Mouse (Mus musculus) myocyte (in vitro differentiated cells): ENCODE data around the gene Cdh3.

Source experiments
- CEBPB ChIP-seq: IDR thresholded peaks from 2 replicates; pipeline ENCODE4 v1.6.1; 2011; ENCODE audit warnings: mild to moderate bottlenecking, moderate library complexity; ENCODE audit not compliant: poor library complexity, insufficient read depth, severe bottlenecking
- E2F4 ChIP-seq: IDR thresholded peaks from one replicate; pipeline ENCODE4 v1.6.1; 2011; ENCODE audit warnings: mild to moderate bottlenecking, control low read depth, moderate library complexity; ENCODE audit not compliant: insufficient read depth
- MAX ChIP-seq: IDR thresholded peaks from one replicate; pipeline ENCODE4 v1.6.1; 2011; ENCODE audit warnings: low read depth, mild to moderate bottlenecking, control low read depth
- MYOD1 ChIP-seq, 3 experiments: IDR thresholded peaks; one replicate each; pipeline ENCODE4 v1.6.1; 2011; ENCODE audit warnings: control low read depth in 2 of 3, low read depth in 2 of 3, mild to moderate bottlenecking in 2 of 3, moderate library complexity in 1 of 3; ENCODE audit not compliant: insufficient read length in 2 of 3, control insufficient read depth in 1 of 3
- MYOG ChIP-seq, 3 experiments: IDR thresholded peaks; one replicate each; pipeline ENCODE4 v1.6.1; 2011; ENCODE audit warnings: control low read depth in 2 of 3, low read depth in 2 of 3, mild to moderate bottlenecking in 2 of 3; ENCODE audit not compliant: insufficient read length in 2 of 3, control insufficient read depth in 1 of 3, insufficient read depth in 1 of 3
- POLR2A ChIP-seq: IDR thresholded peaks from one replicate; pipeline ENCODE4 v1.6.1; 2011; ENCODE audit warnings: low read depth, mild to moderate bottlenecking, control low read depth, moderate library complexity; ENCODE audit not compliant: insufficient read length
- POLR2AphosphoS2 ChIP-seq: IDR thresholded peaks from one replicate; pipeline ENCODE4 v1.6.1; 2011; ENCODE audit warnings: low read depth, control low read depth; ENCODE audit not compliant: insufficient read length
- REST ChIP-seq: IDR thresholded peaks from one replicate; pipeline ENCODE4 v1.6.1; 2011; ENCODE audit warnings: mild to moderate bottlenecking, control low read depth, moderate library complexity; ENCODE audit not compliant: insufficient read depth, insufficient read length
- SRF ChIP-seq: IDR thresholded peaks from one replicate; pipeline ENCODE4 v1.6.1; 2011; ENCODE audit warnings: low read depth; ENCODE audit not compliant: control insufficient read depth, insufficient read length
- TCF12 ChIP-seq: IDR thresholded peaks from one replicate; pipeline ENCODE4 v1.6.1; 2011; ENCODE audit warnings: mild to moderate bottlenecking, control low read depth; ENCODE audit not compliant: poor library complexity, insufficient read depth, severe bottlenecking
- TCF3 ChIP-seq: IDR thresholded peaks from one replicate; pipeline ENCODE4 v1.6.1; 2011; ENCODE audit warnings: low read depth, control low read depth; ENCODE audit not compliant: insufficient read length
- USF1 ChIP-seq: IDR thresholded peaks from one replicate; pipeline ENCODE4 v1.6.1; 2011; ENCODE audit warnings: low read depth, mild to moderate bottlenecking, control low read depth, moderate library complexity

DNA sequence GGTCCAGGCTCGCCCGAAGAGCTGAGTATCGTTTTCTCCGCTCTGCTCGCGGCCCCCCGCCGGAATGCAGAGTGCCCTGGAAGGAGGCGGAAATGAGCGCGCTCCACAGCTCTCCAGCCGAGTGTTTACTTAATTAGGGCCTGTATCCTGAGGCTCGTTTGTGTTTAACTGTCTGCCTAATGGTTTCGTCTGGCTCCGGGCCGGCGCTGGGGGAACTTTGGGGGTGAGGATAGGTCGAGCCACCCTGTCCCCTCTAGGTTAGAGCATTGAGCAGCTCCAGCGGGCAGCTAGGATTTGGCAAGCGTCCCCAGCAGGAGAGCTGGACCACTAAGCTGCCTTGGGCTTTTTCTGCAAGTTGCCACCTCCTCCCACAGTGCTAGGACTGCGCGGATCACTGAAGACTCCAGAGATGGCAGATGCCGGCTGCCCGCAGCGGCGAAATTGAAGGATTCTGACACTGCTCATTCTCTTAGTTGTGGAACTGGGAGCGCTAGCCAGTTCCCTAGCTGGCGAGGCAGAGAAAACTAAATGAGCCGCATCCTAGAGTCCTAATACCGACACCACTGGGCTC is 2.8 kb upstream of the Cdh3 start:
- TF ChIP-seq POLR2A (no peak), SRF (no peak), POLR2AphosphoS2 (no peak), CEBPB (no peak), TCF12 (no peak), MAX (no peak), REST (no peak), MYOG (IDR thresholded peaks at IDR 0.05; ENCODE audit: control insufficient read depth in 1 of 3, insufficient read depth in 1 of 3, insufficient read length in 2 of 3, low read depth in 2 of 3) (no peak), E2F4 (no peak), TCF3 (no peak), MYOD1 (IDR thresholded peaks at IDR 0.05; ENCODE audit: control insufficient read depth in 1 of 3, insufficient read length in 2 of 3, low read depth in 2 of 3) (no peak), USF1 (no peak)
